Mouse (Mus musculus) thymus, postnatal 0 days (tissue): ENCODE results near the gene Hoxd13. TPM values are rescaled to one million over a fixed set of nuclear protein-coding genes. Genes with fewer than 3 reads are reported as not detected.

Experiments
- DNase-seq: peaks from one replicate; pipeline ENCODE4 v3.0.0-alpha.2; 2015; ENCODE audit warnings: low spot score
- polyA plus RNA-seq: library from polyadenylated mRNA; unstranded; fragments of >200 nt; fragmentation: Nextera tagmentation; extraction: Ambion mirVana; gene quantifications from 2 replicates; pipeline ENCODE4 v1.2.1, GENCODE M21; 2015

Hoxd13 gene
- polyA plus RNA-seq, 1 experiment from 2014 or later: not detected

GRCm38 (mm10) chr2:74679980-74680379 is 11.9 kb downstream of the Hoxd13 start:
- no peak for DNase-seq

- DNase-seq: no peak
These were observed 12.7 kb downstream of the Hoxd13 start for GRCm38 (mm10) chr2:74680561-74681398.

- DNase-seq: no peak
These were observed 13.8 kb downstream of the Hoxd13 start for GRCm38 (mm10) chr2:74681594-74682531.

- DNase-seq: no peak
These were observed 14.7 kb downstream of the Hoxd13 start for GRCm38 (mm10) chr2:74682796-74683195.

GRCm38 (mm10) chr2:74683471-74683951 is 15.4 kb downstream of the Hoxd13 start:
- DNase-seq: no peak

- DNase-seq: no peak
These were observed 16.0 kb downstream of the Hoxd13 start for GRCm38 (mm10) chr2:74684106-74684505.

- no peak for DNase-seq
These were observed 17.0 kb downstream of the Hoxd13 start for GRCm38 (mm10) chr2:74685059-74685603.

- peak; percentile 52 for DNase-seq
These were observed 18.3 kb downstream of the Hoxd13 start for GRCm38 (mm10) chr2:74686301-74686987.

- no peak for DNase-seq
These were observed 19.0 kb downstream of the Hoxd13 start for GRCm38 (mm10) chr2:74686988-74687697.

- DNase-seq: no peak
These were observed 19.8 kb downstream of the Hoxd13 start for GRCm38 (mm10) chr2:74687698-74688555.

GRCm38 (mm10) chr2:74688795-74689573 is 20.9 kb downstream of the Hoxd13 start:
- no peak for DNase-seq

- DNase-seq: no peak
These were observed 21.6 kb downstream of the Hoxd13 start for GRCm38 (mm10) chr2:74689574-74690337.

GRCm38 (mm10) chr2:74690338-74690716 is 22.2 kb downstream of the Hoxd13 start:
- no peak for DNase-seq

- DNase-seq: no peak
These were observed 23.2 kb downstream of the Hoxd13 start, which contains the start of gene Hoxd10 for GRCm38 (mm10) chr2:74691022-74691951. Gene Hoxd10, plus strand, starts transcription at chr2:74691924.

- DNase-seq: no peak
These were observed 24.1 kb downstream of the Hoxd13 start for GRCm38 (mm10) chr2:74691995-74692807.
